Mouse (Mus musculus) B cell, adult 2 months (primary cell): ENCODE results near the gene Dnmt3a.
"Not testable (repeated sequence)": the region's sequence is repeated elsewhere in the genome, so short reads cannot be mapped to it uniquely, and the experiment has no call there.

ENCODE experiments used
- DNase-seq, 2 experiments: peaks; one replicate each; pipeline ENCODE4 v3.0.0; 2022

Dnmt3a gene

GRCm38 (mm10) chr12:3928841-3929240 lies 123.0 kb downstream of the Dnmt3a start:
- no peak for DNase-seq

GRCm38 (mm10) chr12:3930090-3930865 lies 124.5 kb downstream of the Dnmt3a start:
- DNase-seq: not testable (repeated sequence)

GRCm38 (mm10) chr12:3942026-3942425 lies 136.2 kb downstream of the Dnmt3a start:
- DNase-seq: no peak

- no peak for DNase-seq
These were observed 138.8 kb downstream of the Dnmt3a start for GRCm38 (mm10) chr12:3944454-3945073.

GRCm38 (mm10) chr12:3947503-3947902 lies 141.7 kb downstream of the Dnmt3a start:
- DNase-seq: no peak

- DNase-seq: no peak
These were observed 148.8 kb downstream of the Dnmt3a start, which contains the start of gene Pomc for GRCm38 (mm10) chr12:3954651-3955050. Gene Pomc, plus strand, starts transcription at chr12:3954951.

- peak; percentile 42 for DNase-seq
These were observed 149.6 kb downstream of the Dnmt3a start for GRCm38 (mm10) chr12:3955371-3955770.

- DNase-seq: peak in 1 of 2 experiments; percentile 16
These were observed 150.5 kb downstream of the Dnmt3a start for GRCm38 (mm10) chr12:3956351-3956750.

GRCm38 (mm10) chr12:3959791-3960543 lies 154.2 kb downstream of the Dnmt3a start:
- peak; percentile 90 to 91 for DNase-seq

- DNase-seq: no peak
These were observed 154.7 kb downstream of the Dnmt3a start for GRCm38 (mm10) chr12:3960553-3960952.
